Mouse (Mus musculus): ENCODE measurements around the gene Tns4. TPM values are rescaled to one million over a fixed set of nuclear protein-coding genes. Genes with fewer than 3 reads are reported as not detected.

Gene Tns4
- polyA plus RNA-seq, 1 experiment: 0.17 TPM

- TF ChIP-seq POLR2A (IDR thresholded peaks at IDR 0.05; ENCODE audit: extremely low read depth, insufficient read depth, low read length): no peak
- TF ChIP-seq CTCF (IDR thresholded peaks at IDR 0.05; ENCODE audit: extremely low read depth, insufficient read depth, low read length): no peak
- Histone ChIP-seq H3K27ac (ENCODE audit: insufficient read depth, low read length) (no peak overlapping the region), H3K4me1 (ENCODE audit: control insufficient read depth, insufficient read depth, low read length) (no peaks in the 10 kb centered on the region; the same call in 1 of the 2 replicates), H3K4me3 (ENCODE audit: insufficient read depth, low read length) (no peak overlapping the region)
Measured at GRCm38 (mm10) chr11:99096417-99096816, 7.3 kb upstream of the Tns4 start.

- Histone ChIP-seq H3K4me1 (ENCODE audit: control insufficient read depth, insufficient read depth, low read length) (no peaks in the 10 kb centered on the region), H3K4me3 (ENCODE audit: insufficient read depth, low read length) (no peak overlapping the region), H3K27ac (ENCODE audit: insufficient read depth, low read length) (no peak overlapping the region)
- TF ChIP-seq POLR2A (IDR thresholded peaks at IDR 0.05; ENCODE audit: extremely low read depth, insufficient read depth, low read length) (no peak), CTCF (IDR thresholded peaks at IDR 0.05; ENCODE audit: extremely low read depth, insufficient read depth, low read length) (no peak)
Measured at GRCm38 (mm10) chr11:99095759-99096158, 6.7 kb upstream of the Tns4 start.

- Histone ChIP-seq H3K4me3 (ENCODE audit: insufficient read depth, low read length) (no peak overlapping the region), H3K4me1 (ENCODE audit: control insufficient read depth, insufficient read depth, low read length) (no peaks in the 10 kb centered on the region), H3K27ac (ENCODE audit: insufficient read depth, low read length) (no peak overlapping the region)
- TF ChIP-seq CTCF (IDR thresholded peaks at IDR 0.05; ENCODE audit: extremely low read depth, insufficient read depth, low read length) (no peak), POLR2A (IDR thresholded peaks at IDR 0.05; ENCODE audit: extremely low read depth, insufficient read depth, low read length) (no peak)
Measured at GRCm38 (mm10) chr11:99094911-99095676, 6.0 kb upstream of the Tns4 start.

GRCm38 (mm10) chr11:99093740-99094139, 4.6 kb upstream of the Tns4 start:
- Histone ChIP-seq H3K4me3 (ENCODE audit: insufficient read depth, low read length) (no peak overlapping the region), H3K27ac (ENCODE audit: insufficient read depth, low read length) (no peak overlapping the region), H3K4me1 (ENCODE audit: control insufficient read depth, insufficient read depth, low read length) (no peaks in the 10 kb centered on the region; the same call in 1 of the 2 replicates)
- TF ChIP-seq POLR2A (IDR thresholded peaks at IDR 0.05; ENCODE audit: extremely low read depth, insufficient read depth, low read length) (no peak), CTCF (IDR thresholded peaks at IDR 0.05; ENCODE audit: extremely low read depth, insufficient read depth, low read length) (no peak)

GRCm38 (mm10) chr11:99091666-99092065, 2.6 kb upstream of the Tns4 start:
- H3K27ac ChIP-seq (ENCODE audit: insufficient read depth, low read length): no peak overlapping the region
- peaks cover 1% of the 10 kb centered on the region; the same call in 1 of the 2 replicates for H3K4me1 ChIP-seq (ENCODE audit: control insufficient read depth, insufficient read depth, low read length)
- no peak overlapping the region for H3K4me3 ChIP-seq (ENCODE audit: insufficient read depth, low read length)
- TF ChIP-seq CTCF (IDR thresholded peaks at IDR 0.05; ENCODE audit: extremely low read depth, insufficient read depth, low read length) (no peak), POLR2A (IDR thresholded peaks at IDR 0.05; ENCODE audit: extremely low read depth, insufficient read depth, low read length) (no peak)

GRCm38 (mm10) chr11:99090391-99090790, 1.3 kb upstream of the Tns4 start:
- H3K27ac ChIP-seq (ENCODE audit: insufficient read depth, low read length): no peak overlapping the region
- peaks cover 1% of the 10 kb centered on the region; the same call in 1 of the 2 replicates for H3K4me1 ChIP-seq (ENCODE audit: control insufficient read depth, insufficient read depth, low read length)
- TF ChIP-seq CTCF (IDR thresholded peaks at IDR 0.05; ENCODE audit: extremely low read depth, insufficient read depth, low read length) (no peak), POLR2A (IDR thresholded peaks at IDR 0.05; ENCODE audit: extremely low read depth, insufficient read depth, low read length) (no peak)
- no peak overlapping the region for H3K4me3 ChIP-seq (ENCODE audit: insufficient read depth, low read length)

- TF ChIP-seq CTCF (IDR thresholded peaks at IDR 0.05; ENCODE audit: extremely low read depth, insufficient read depth, low read length) (no peak), POLR2A (IDR thresholded peaks at IDR 0.05; ENCODE audit: extremely low read depth, insufficient read depth, low read length) (no peak)
- H3K4me1 ChIP-seq (ENCODE audit: control insufficient read depth, insufficient read depth, low read length): peaks cover 1% of the 10 kb centered on the region; the same call in 1 of the 2 replicates
- H3K27ac ChIP-seq (ENCODE audit: insufficient read depth, low read length): no peak overlapping the region
- no peak overlapping the region for H3K4me3 ChIP-seq (ENCODE audit: insufficient read depth, low read length)
Measured at GRCm38 (mm10) chr11:99088486-99088885, 620 bp downstream of the Tns4 start.

- H3K4me3 ChIP-seq (ENCODE audit: insufficient read depth, low read length): no peak overlapping the region
- no peak for TF ChIP-seq CTCF (IDR thresholded peaks at IDR 0.05; ENCODE audit: extremely low read depth, insufficient read depth, low read length)
- TF ChIP-seq POLR2A (IDR thresholded peaks at IDR 0.05; ENCODE audit: extremely low read depth, insufficient read depth, low read length): no peak
- H3K4me1 ChIP-seq (ENCODE audit: control insufficient read depth, insufficient read depth, low read length): peaks cover 1% of the 10 kb centered on the region; the same call in 1 of the 2 replicates
- no peak overlapping the region for H3K27ac ChIP-seq (ENCODE audit: insufficient read depth, low read length)
Measured at GRCm38 (mm10) chr11:99084366-99084765, 4.7 kb downstream of the Tns4 start.

- Histone ChIP-seq H3K4me3 (ENCODE audit: insufficient read depth, low read length) (no peak overlapping the region), H3K27ac (ENCODE audit: insufficient read depth, low read length) (no peak overlapping the region), H3K4me1 (ENCODE audit: control insufficient read depth, insufficient read depth, low read length) (peaks cover 1% of the 10 kb centered on the region; the same call in 1 of the 2 replicates)
- no peak for TF ChIP-seq CTCF (IDR thresholded peaks at IDR 0.05; ENCODE audit: extremely low read depth, insufficient read depth, low read length)
Measured at GRCm38 (mm10) chr11:99083516-99083915, 5.6 kb downstream of the Tns4 start.

- Histone ChIP-seq H3K4me3 (ENCODE audit: insufficient read depth, low read length) (no peak overlapping the region), H3K4me1 (ENCODE audit: control insufficient read depth, insufficient read depth, low read length) (no peaks in the 10 kb centered on the region), H3K27ac (ENCODE audit: insufficient read depth, low read length) (no peak overlapping the region)
- TF ChIP-seq CTCF (IDR thresholded peaks at IDR 0.05; ENCODE audit: extremely low read depth, insufficient read depth, low read length) (no peak), POLR2A (IDR thresholded peaks at IDR 0.05; ENCODE audit: extremely low read depth, insufficient read depth, low read length) (no peak)
Measured at GRCm38 (mm10) chr11:99082098-99082497, 7.0 kb downstream of the Tns4 start.
